Mouse (Mus musculus): Measurements from ENCODE around the gene Pgap1.

- TF ChIP-seq CTCF (IDR thresholded peaks at IDR 0.05; ENCODE audit: low read depth, low read length), result no peak
- no peak for TF ChIP-seq POLR2A (IDR thresholded peaks at IDR 0.05; ENCODE audit: borderline replicate concordance, low read depth, low read length)
Measured at GRCm38 (mm10) chr1:54569102-54569501, 11.6 kb upstream of the Pgap1 start.
